Mouse (Mus musculus) neural tube, embryonic 14.5 days (tissue): Measurements from ENCODE around the gene Nt5c2. TPM values are rescaled to one million over a fixed set of nuclear protein-coding genes. Genes with fewer than 3 reads are reported as not detected.

ENCODE experiments used
- ATAC-seq: fragments of 200-750 bp; cut with Nextera tagmentation; 2 replicates; pipeline ENCODE4 v1.8.0; 2017; ENCODE audit warnings: low read depth, mild to moderate bottlenecking, moderate TSS enrichment, moderate library complexity
- H3K27ac ChIP-seq: fragments of 300-500 bp; sonication (generic); 2 replicates; pipeline ENCODE4 v1.5.1; 2014; ENCODE audit warnings: low read depth, mild to moderate bottlenecking, control low read depth, low read length, moderate library complexity, mixed read lengths
- H3K27me3 ChIP-seq: fragments of 300-500 bp; sonication (generic); 2 replicates; pipeline ENCODE4 v1.6.1; 2014; ENCODE audit warnings: low read length; ENCODE audit not compliant: control insufficient read depth, insufficient read depth
- H3K36me3 ChIP-seq: fragments of 300-500 bp; sonication (generic); 2 replicates; pipeline ENCODE4 v1.6.1; 2014; ENCODE audit warnings: low read length, mixed read lengths; ENCODE audit not compliant: control insufficient read depth, insufficient read depth
- H3K4me1 ChIP-seq: fragments of 300-500 bp; sonication (generic); 2 replicates; pipeline ENCODE4 v1.6.1; 2014; ENCODE audit warnings: low read length; ENCODE audit not compliant: control insufficient read depth, insufficient read depth
- H3K4me2 ChIP-seq: fragments of 300-500 bp; sonication (generic); 2 replicates; pipeline ENCODE4 v1.6.1; 2014; ENCODE audit warnings: mild to moderate bottlenecking, low read depth, low read length, control low read depth
- H3K4me3 ChIP-seq: fragments of 300-500 bp; sonication (generic); 2 replicates; pipeline ENCODE4 v1.5.1; 2014; ENCODE audit warnings: low read depth, low read length, control low read depth, mixed read lengths
- H3K9ac ChIP-seq: fragments of 300-500 bp; sonication (generic); replicated peaks from 2 replicates; pipeline ENCODE4 v1.6.1; 2014; ENCODE audit warnings: low read depth, mild to moderate bottlenecking, control low read depth, low read length, mixed read lengths
- H3K9me3 ChIP-seq: fragments of 300-500 bp; sonication (generic); 2 replicates; pipeline ENCODE4 v1.6.1; 2016; ENCODE audit warnings: low read length; ENCODE audit not compliant: control insufficient read depth
- WGBS: fragments of 180-500 bp; shearing (Covaris S2); extraction: QIAGEN DNeasy Blood & Tissue Kit; methylation state at CpG from one replicate; pipeline ENCODE4 v1.1.7; 2014; 5-methylcytosine and 5-hydroxymethylcytosine counted together
- polyA plus RNA-seq: library from polyadenylated mRNA; unstranded; fragments of >200 nt; fragmentation: Nextera tagmentation; extraction: Ambion mirVana; gene quantifications from 2 replicates; pipeline ENCODE4 v1.2.1, GENCODE M21; 2014

Nt5c2 gene
- polyA plus RNA-seq, 1 experiment from 2014 or later, result 80.3 TPM

DNA sequence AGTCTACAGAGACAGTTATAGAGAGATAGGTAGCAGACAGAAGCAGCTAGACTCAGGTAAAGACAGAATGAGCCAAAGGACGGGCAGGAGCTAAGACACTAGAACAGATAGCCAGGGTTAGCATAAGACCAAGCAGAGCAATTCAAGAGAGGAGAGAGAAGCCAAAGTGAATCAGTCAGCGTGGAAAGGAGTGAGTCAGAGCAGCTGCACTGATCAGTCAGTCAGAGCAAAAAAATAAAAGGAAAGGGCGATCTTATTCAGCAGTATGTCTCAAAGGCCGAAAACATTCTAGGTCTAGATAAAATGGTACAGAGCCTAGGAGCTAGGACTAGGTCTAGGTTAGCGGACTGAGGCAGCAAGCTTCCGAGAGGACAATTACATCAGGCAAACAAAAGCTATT is 70.6 kb downstream of the Nt5c2 start:
- WGBS, result 92% methylated on average over 6 of the region's 6 CpGs
- Histone ChIP-seq H3K4me1 (no peaks in the 10 kb centered on the region), H3K27me3 (no peaks in the 10 kb centered on the region), H3K9ac (no peak overlapping the region), H3K36me3 (no peaks in the 10 kb centered on the region; the same call in 1 of the 2 replicates), H3K9me3 (no peaks in the 10 kb centered on the region), H3K27ac (no peak overlapping the region), H3K4me2 (no peak overlapping the region), H3K4me3 (no peak overlapping the region)
- no peak for ATAC-seq

GRCm38 (mm10) chr19:46937173-46937572 is 77.8 kb downstream of the Nt5c2 start:
- Histone ChIP-seq H3K9ac (no peak overlapping the region), H3K27me3 (no peaks in the 10 kb centered on the region), H3K4me1 (no peaks in the 10 kb centered on the region), H3K27ac (peak overlapping the region; percentile 4; the same call in 1 of the 2 replicates), H3K9me3 (no peaks in the 10 kb centered on the region), H3K4me2 (no peak overlapping the region), H3K4me3 (no peak overlapping the region), H3K36me3 (no peaks in the 10 kb centered on the region)
- WGBS, result 59% methylated on average over 6 of the region's 6 CpGs
- no peak for ATAC-seq

- Histone ChIP-seq H3K27me3 (no peaks in the 10 kb centered on the region), H3K36me3 (no peaks in the 10 kb centered on the region), H3K4me3 (no peak overlapping the region), H3K4me1 (no peaks in the 10 kb centered on the region), H3K27ac (no peak overlapping the region), H3K4me2 (no peak overlapping the region), H3K9me3 (no peaks in the 10 kb centered on the region), H3K9ac (no peak overlapping the region)
- no peak for ATAC-seq
- WGBS, result 85% methylated on average over 4 of the region's 4 CpGs
Measured at GRCm38 (mm10) chr19:46934025-46934424, 80.9 kb downstream of the Nt5c2 start.

DNA sequence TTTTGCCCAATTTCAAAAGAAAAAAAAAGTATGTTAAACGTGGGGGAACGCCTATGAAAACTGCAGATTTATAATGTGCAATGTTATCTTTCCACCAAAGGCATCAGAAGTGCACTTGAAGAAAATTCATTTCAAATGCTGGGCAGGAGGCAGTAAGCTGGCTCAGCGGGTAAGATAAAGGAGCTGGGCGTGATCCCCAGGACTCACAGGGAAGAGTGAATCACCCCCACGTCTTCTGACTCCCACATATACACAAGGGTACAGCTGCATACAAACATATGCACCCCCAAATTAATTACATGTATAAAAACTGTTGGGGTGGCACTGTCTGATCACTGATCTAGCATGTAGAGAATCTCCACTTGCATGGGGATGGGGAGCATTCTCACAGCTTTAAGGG is 82.3 kb downstream of the Nt5c2 start:
- ATAC-seq, result no peak
- no peaks in the 10 kb centered on the region for H3K9me3 ChIP-seq
- H3K27me3 ChIP-seq, result no peaks in the 10 kb centered on the region
- H3K27ac ChIP-seq, result no peak overlapping the region
- no peaks in the 10 kb centered on the region for H3K4me1 ChIP-seq
- no peak overlapping the region for H3K4me2 ChIP-seq
- no peak overlapping the region for H3K9ac ChIP-seq
- no peaks in the 10 kb centered on the region for H3K36me3 ChIP-seq
- H3K4me3 ChIP-seq, result no peak overlapping the region
- whole genome bisulfite sequencing, result 79% methylated on average over 5 of the region's 5 CpGs

DNA sequence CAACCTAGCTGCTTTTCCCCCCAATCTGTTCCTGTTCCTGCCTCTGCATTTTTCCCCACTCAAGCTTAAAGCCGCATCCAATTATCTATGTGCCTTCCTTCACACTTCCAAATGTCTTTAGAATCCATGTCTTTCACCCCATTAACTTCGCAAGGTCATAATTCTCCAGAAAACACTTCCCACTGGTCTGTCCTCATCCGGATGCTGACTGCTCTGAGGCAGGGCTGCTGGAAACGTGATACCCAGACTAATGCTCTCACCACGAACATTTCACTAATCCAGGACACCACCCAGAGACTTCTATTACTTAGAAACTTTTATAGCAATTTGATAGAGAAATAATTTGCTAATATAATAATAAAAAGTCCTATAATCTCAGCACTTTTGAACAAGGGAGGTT is 84.9 kb downstream of the Nt5c2 start:
- ATAC-seq, result no peak
- WGBS, result 29% methylated on average over 5 of the region's 5 CpGs

GRCm38 (mm10) chr19:46929044-46929587 is 85.8 kb downstream of the Nt5c2 start:
- no peaks in the 10 kb centered on the region for H3K9me3 ChIP-seq
- ATAC-seq, result no peak
- no peak overlapping the region for H3K4me2 ChIP-seq
- no peaks in the 10 kb centered on the region for H3K27me3 ChIP-seq
- H3K4me1 ChIP-seq, result no peaks in the 10 kb centered on the region
- 52% methylated on average over 6 of the region's 6 CpGs for WGBS
- no peak overlapping the region for H3K4me3 ChIP-seq
- H3K36me3 ChIP-seq, result no peaks in the 10 kb centered on the region
- no peak overlapping the region for H3K27ac ChIP-seq
- no peak overlapping the region for H3K9ac ChIP-seq

More for the DNA sequence above, 84.9 kb downstream of the Nt5c2 start:
- no peaks in the 10 kb centered on the region for H3K27me3 ChIP-seq
- H3K9ac ChIP-seq, result no peak overlapping the region
- no peaks in the 10 kb centered on the region for H3K9me3 ChIP-seq
- no peaks in the 10 kb centered on the region for H3K4me1 ChIP-seq
- H3K4me3 ChIP-seq, result no peak overlapping the region
- H3K27ac ChIP-seq, result no peak overlapping the region
- H3K36me3 ChIP-seq, result no peaks in the 10 kb centered on the region
- H3K4me2 ChIP-seq, result no peak overlapping the region

DNA sequence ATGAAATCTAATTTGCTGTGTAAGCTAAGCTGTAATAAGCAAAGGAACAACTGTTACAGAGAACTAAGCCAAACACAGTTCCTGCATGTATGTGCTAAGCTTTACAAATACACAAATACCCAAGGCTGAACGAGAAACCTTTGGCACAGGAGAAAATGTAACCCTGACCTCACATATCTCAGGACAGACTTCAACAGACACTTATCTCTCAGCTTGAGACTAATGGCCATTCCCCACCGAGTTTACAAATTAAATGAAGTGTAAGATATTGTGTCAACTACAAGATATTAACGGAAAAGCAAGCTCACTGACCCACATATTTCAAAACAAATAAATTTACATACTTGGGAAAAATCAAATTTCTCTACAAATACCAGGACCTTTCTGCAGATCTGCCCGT is 86.8 kb downstream of the Nt5c2 start:
- ATAC-seq, result no peak
- H3K4me1 ChIP-seq, result no peaks in the 10 kb centered on the region
- H3K27me3 ChIP-seq, result no peaks in the 10 kb centered on the region
- no peak overlapping the region for H3K9ac ChIP-seq
- H3K4me2 ChIP-seq, result no peak overlapping the region
- H3K27ac ChIP-seq, result no peak overlapping the region
- no peaks in the 10 kb centered on the region for H3K36me3 ChIP-seq
- 50% methylated on average over 4 of the region's 4 CpGs for WGBS
- H3K9me3 ChIP-seq, result no peaks in the 10 kb centered on the region
- H3K4me3 ChIP-seq, result no peak overlapping the region

GRCm38 (mm10) chr19:46926951-46927350 is 88.0 kb downstream of the Nt5c2 start:
- Histone ChIP-seq H3K4me2 (no peak overlapping the region), H3K4me1 (no peaks in the 10 kb centered on the region), H3K27ac (no peak overlapping the region), H3K4me3 (no peak overlapping the region), H3K27me3 (no peaks in the 10 kb centered on the region), H3K9me3 (no peaks in the 10 kb centered on the region), H3K9ac (no peak overlapping the region), H3K36me3 (no peaks in the 10 kb centered on the region)
- no peak for ATAC-seq
- WGBS, result 74% methylated on average over 5 of the region's 5 CpGs

- 61% methylated on average over 4 of the region's 4 CpGs for WGBS
- Histone ChIP-seq H3K9me3 (no peaks in the 10 kb centered on the region), H3K9ac (no peak overlapping the region), H3K27ac (no peak overlapping the region), H3K4me2 (no peak overlapping the region), H3K27me3 (no peaks in the 10 kb centered on the region), H3K36me3 (no peaks in the 10 kb centered on the region), H3K4me1 (no peaks in the 10 kb centered on the region), H3K4me3 (no peak overlapping the region)
- no peak for ATAC-seq
Measured at GRCm38 (mm10) chr19:46926357-46926756, 88.6 kb downstream of the Nt5c2 start.
